Mouse (Mus musculus): ENCODE measurements at regions not wholly inside any gene's neighbourhood (a gene's known extent, or its start where the extent isn't known, plus 50 kb on each side); places are given as distances from the start of the nearest gene placed in this dataset.

DNA sequence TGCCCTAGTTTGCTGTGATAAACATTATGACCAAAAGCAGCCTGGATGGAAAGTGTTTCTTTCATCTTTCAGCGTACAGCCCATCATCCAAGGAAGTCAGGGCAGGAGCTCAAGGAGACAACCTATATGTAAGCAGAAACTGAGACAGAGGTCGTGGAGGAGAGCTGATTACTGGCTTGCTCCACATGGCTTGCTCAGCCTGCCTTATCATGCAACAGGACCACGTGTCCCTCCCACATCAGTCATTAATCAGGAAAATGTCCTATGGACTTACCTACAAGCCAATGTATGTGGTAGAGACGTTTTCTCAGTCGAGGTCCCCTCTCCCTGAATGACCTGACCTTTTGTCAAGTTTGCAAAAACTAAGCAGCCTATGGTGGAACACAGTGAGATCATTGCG, 123.7 kb upstream of the Rnaseh2b start:
- TF ChIP-seq CTCF (IDR thresholded peaks at IDR 0.05; ENCODE audit: low read depth, low read length) (no peak), GATA1 (IDR thresholded peaks at IDR 0.05; ENCODE audit: borderline replicate concordance, low read length) (no peak)

Data from G1E (cell line).